Mouse (Mus musculus) forebrain, embryonic 16.5 days (tissue): ENCODE measurements at regions not wholly inside any gene's neighbourhood (a gene's known extent, or its start where the extent isn't known, plus 50 kb on each side); places are given as distances from the start of the nearest gene placed in this dataset.

Experiments
- ATAC-seq: fragments of 200-750 bp; cut with Nextera tagmentation; 2 replicates; pipeline ENCODE4 v1.8.0; 2017; ENCODE audit warnings: mild to moderate bottlenecking, moderate library complexity
- H3K27ac ChIP-seq: fragments of 300-500 bp; sonication (generic); 2 replicates; pipeline ENCODE4 v1.5.1; 2014; ENCODE audit warnings: low read length, control low read depth
- H3K27me3 ChIP-seq: fragments of 300-500 bp; sonication (generic); replicated peaks from 2 replicates; pipeline ENCODE4 v1.6.1; 2014; ENCODE audit warnings: low read length; ENCODE audit not compliant: control insufficient read depth, insufficient read depth
- H3K36me3 ChIP-seq: fragments of 300-500 bp; sonication (generic); 2 replicates; pipeline ENCODE4 v1.6.1; 2014; ENCODE audit not compliant: control insufficient read depth, insufficient read depth
- H3K4me1 ChIP-seq: fragments of 300-500 bp; sonication (generic); replicated peaks from 2 replicates; pipeline ENCODE4 v1.6.1; 2014; ENCODE audit warnings: low read length; ENCODE audit not compliant: control insufficient read depth, insufficient read depth
- H3K4me2 ChIP-seq: fragments of 300-500 bp; sonication (generic); 2 replicates; pipeline ENCODE4 v1.6.1; 2014; ENCODE audit warnings: mild to moderate bottlenecking, low read length, control low read depth
- H3K4me3 ChIP-seq: fragments of 300-500 bp; sonication (generic); replicated peaks from 2 replicates; pipeline ENCODE4 v1.5.1; 2014; ENCODE audit warnings: mild to moderate bottlenecking, low read length, control low read depth
- H3K9ac ChIP-seq: fragments of 300-500 bp; sonication (generic); replicated peaks from 2 replicates; pipeline ENCODE4 v1.6.1; 2014; ENCODE audit warnings: low read depth, low read length, control low read depth
- H3K9me3 ChIP-seq: fragments of 300-500 bp; sonication (generic); 2 replicates; pipeline ENCODE4 v1.6.1; 2016; ENCODE audit warnings: low read length; ENCODE audit not compliant: control insufficient read depth
- WGBS: fragments of 180-500 bp; shearing (Covaris S2); extraction: QIAGEN DNeasy Blood & Tissue Kit; methylation state at CpG from one replicate; pipeline ENCODE4 v1.1.7; 2014; 5-methylcytosine and 5-hydroxymethylcytosine counted together

GRCm38 (mm10) chr7:54634348-54635035 lies 200.8 kb upstream of the Luzp2 start:
- 49% methylated on average over 10 of the region's 10 CpGs for WGBS
- peak; percentile 87 for ATAC-seq
- Histone ChIP-seq H3K27ac (peak overlapping the region; percentile 52), H3K9me3 (no peaks in the 10 kb centered on the region), H3K36me3 (no peaks in the 10 kb centered on the region), H3K27me3 (no peaks in the 10 kb centered on the region), H3K4me2 (no peak overlapping the region), H3K4me1 (peaks cover 4% of the 10 kb centered on the region), H3K9ac (no peak overlapping the region), H3K4me3 (no peak overlapping the region)

- 87% methylated on average over 2 of the region's 2 CpGs for WGBS
- H3K9me3 ChIP-seq: no peaks in the 10 kb centered on the region
- H3K27me3 ChIP-seq: no peaks in the 10 kb centered on the region
- no peaks in the 10 kb centered on the region for H3K36me3 ChIP-seq
- no peak overlapping the region for H3K4me2 ChIP-seq
- no peak overlapping the region for H3K9ac ChIP-seq
- ATAC-seq: no peak
- no peaks in the 10 kb centered on the region for H3K4me1 ChIP-seq
- H3K27ac ChIP-seq: no peak overlapping the region
- H3K4me3 ChIP-seq: no peak overlapping the region
These were observed 190.0 kb upstream of the Luzp2 start for GRCm38 (mm10) chr7:54645314-54645713.

GRCm38 (mm10) chr7:54649025-54649424 lies 186.3 kb upstream of the Luzp2 start:
- H3K9me3 ChIP-seq: no peaks in the 10 kb centered on the region
- no peak overlapping the region for H3K27ac ChIP-seq
- H3K9ac ChIP-seq: no peak overlapping the region
- no peak overlapping the region for H3K4me2 ChIP-seq
- ATAC-seq: peak; percentile 85
- no peaks in the 10 kb centered on the region for H3K36me3 ChIP-seq
- H3K27me3 ChIP-seq: no peaks in the 10 kb centered on the region
- no peaks in the 10 kb centered on the region for H3K4me1 ChIP-seq
- no peak overlapping the region for H3K4me3 ChIP-seq
- 57% methylated on average over 1 of the region's 1 CpGs for WGBS
